Mouse (Mus musculus): ENCODE measurements around the gene Cacng2. TPM values are rescaled to one million over a fixed set of nuclear protein-coding genes. Genes with fewer than 3 reads are reported as not detected.
A peak's percentile ranks its signal among the peaks of the same experiment; 100 is the strongest.

Cacng2 gene
- total RNA-seq (2021) = not detected
- long read RNA-seq, experiment 1 = 0 reads
- long read RNA-seq, experiment 2 = 0 reads

DNA sequence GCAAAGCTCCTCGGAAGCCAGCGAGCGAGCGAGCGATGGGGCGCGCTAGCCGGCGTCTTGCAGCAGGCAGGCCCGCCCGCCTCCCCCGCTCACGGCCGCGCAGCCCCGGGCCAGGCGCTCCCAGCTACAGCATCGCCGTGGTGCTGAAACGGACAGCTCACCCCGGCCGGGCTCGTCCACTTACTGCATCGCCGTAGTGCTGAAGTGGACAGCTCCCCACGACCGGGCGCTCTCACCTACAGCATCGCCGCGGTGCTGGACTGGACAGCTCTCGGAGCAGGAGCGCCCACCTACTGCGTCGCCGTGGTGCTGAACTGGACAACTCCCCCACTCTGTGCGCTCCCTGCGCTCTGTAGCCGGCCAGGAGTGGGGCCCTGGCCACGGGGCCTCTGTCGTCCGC is at the start of gene Cacng2:
Gene Cacng2 (minus strand): TSS at position 325 of the 400 bp plus-strand sequence.
- DNase-seq (ENCODE audit: low spot score) = peak; percentile 91

GRCm38 (mm10) chr15:78169566-78169965 is 49.7 kb upstream of the Cacng2 start:
- DNase-seq (ENCODE audit: low spot score) = no peak

DNA sequence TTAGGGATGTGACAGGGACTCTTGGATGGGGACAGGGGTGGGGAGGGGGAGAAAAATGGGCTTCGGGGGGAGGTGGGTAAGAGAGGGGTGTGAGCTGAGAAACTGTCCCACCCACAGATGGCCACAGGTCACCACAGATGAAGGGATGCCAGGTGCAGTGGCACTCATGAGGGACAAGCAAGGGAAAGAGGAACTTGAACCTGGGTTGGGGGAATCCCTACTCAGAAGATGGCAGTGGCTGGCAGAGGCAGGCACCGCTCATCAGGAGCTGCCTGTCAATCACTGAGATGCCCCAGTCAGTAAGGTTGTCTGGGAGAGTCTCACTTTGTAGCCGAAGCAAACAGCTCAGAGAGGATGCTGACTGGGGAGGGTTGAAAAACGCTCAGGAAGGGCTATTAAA is 45.5 kb upstream of the Cacng2 start:
- no peak for DNase-seq (ENCODE audit: low spot score)

- peak; percentile 25 for DNase-seq (ENCODE audit: low spot score)
Measured at GRCm38 (mm10) chr15:78164466-78164865, 44.6 kb upstream of the Cacng2 start.

DNA sequence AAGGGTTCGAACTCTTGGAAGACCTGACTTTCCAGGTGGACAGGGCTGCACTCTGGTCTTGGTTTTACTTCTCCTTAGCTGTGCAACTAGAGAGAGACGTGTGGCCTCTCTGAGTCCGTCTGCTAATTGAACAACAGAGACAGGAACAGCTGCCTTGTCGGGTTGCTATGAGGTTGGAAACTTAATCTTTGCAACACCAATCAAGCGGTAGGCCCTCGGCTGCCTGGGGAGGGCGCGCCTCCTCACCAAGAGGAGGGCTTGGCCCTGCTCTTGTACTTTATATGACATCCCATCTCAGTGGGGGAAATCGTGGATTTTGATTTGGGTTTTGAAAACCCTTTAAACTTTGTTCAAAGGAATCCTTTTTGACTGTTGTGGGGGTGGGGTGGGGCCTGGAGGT is 42.1 kb upstream of the Cacng2 start:
- DNase-seq (ENCODE audit: low spot score) = no peak

DNA sequence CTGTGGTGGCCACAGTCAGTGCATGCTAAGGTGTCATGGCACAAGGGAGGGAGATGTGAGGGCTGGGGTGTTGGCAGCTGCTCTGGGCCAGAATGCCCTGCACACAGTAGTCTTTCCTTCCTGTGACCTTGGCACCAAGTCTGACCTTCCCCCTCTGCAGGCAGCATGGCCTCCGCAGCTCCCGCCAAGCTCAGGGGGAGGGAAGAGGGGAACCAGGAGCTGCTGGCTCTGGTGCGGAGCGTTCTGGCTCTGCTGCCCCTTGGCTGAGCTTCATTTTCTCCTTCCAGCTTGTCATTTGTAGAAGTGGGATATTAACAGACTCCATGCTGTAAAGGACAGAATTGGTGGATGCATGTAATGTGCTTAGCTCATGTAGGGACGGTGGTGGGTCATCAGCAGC is 38.5 kb upstream of the Cacng2 start:
- DNase-seq (ENCODE audit: low spot score) = no peak

GRCm38 (mm10) chr15:78157824-78158223 is 38.0 kb upstream of the Cacng2 start:
- DNase-seq (ENCODE audit: low spot score) = no peak

GRCm38 (mm10) chr15:78157330-78157729 is 37.5 kb upstream of the Cacng2 start:
- no peak for DNase-seq (ENCODE audit: low spot score)

DNA sequence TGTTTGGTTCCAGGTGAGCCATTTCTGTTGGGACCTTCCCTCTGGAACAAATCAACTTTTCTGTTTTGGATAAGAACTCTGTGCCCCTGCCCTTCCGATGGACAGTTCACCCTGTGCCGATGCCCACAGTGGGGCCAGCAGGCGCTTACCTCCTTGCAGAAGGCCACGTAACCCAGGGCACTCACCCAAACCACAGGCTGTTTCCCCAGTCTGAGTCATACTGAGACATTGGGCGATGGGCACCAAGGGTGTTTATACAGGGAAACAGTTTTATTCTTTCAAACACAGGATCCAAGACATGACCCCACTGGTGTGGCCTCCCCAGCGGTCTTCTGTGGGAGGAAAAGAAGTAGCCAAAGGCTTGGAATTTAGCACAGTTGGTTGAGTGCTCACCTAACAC is 35.6 kb upstream of the Cacng2 start:
- DNase-seq (ENCODE audit: low spot score) = no peak

DNA sequence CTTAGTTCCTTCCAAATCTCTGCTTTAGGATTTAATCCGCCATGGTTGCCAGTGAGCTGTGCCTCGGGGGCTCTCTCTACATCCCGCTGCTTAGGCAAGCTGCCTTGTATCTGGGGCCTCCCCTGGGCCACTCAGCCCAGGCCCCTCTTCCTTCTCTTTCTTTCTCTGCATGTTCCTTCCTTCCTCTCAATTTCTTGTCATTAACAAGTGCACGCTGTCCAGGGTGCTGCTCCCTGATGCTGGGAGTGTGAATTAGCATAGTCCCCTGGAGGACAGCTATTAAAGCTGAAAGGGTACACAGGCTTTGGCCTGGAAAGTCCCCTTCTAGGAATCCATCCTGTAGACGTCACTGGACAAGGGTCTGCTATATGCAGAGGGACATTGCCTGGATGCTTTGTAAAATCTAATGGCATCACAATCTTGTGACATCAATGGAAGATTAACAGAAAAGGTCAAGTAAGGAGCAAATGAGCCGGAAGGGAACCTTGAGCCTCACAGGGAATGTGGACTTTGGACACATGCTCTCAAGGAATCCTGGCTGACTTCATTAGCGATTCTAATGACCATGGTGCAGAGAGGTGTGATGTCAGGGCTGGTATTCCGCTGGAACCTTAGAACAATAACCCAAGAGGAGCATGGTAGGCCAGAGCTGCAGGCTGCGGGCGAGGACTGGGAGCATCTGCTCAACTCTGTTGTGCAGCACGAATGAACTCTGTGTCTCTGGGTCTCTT is 33.4 kb upstream of the Cacng2 start:
- no peak for DNase-seq (ENCODE audit: low spot score)

- no peak for DNase-seq (ENCODE audit: low spot score)
Measured at GRCm38 (mm10) chr15:78148565-78148964, 28.7 kb upstream of the Cacng2 start.

DNA sequence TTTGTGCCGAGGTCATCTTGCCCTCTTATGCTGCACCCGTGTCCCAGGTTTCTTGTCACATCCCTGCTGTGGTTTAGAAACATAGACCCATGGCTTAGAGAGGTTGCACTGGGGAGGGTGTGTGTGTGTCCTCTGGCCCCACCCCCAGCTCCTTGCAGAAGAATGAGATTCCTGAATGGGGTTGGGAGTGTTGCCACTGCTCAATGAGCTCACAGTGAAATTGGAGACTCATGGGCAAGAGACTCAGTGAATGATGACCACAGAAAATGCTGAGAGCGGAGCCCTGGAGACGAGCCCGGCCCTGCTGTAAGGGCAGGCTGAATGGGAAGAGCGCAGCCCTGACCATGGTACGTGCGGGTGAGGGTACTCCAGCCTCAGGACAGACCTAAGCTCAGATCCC is 20.4 kb upstream of the Cacng2 start:
- no peak for DNase-seq (ENCODE audit: low spot score)

- no peak for DNase-seq (ENCODE audit: low spot score)
Measured at GRCm38 (mm10) chr15:78134606-78135005, 14.8 kb upstream of the Cacng2 start.

GRCm38 (mm10) chr15:78133389-78133788 is 13.6 kb upstream of the Cacng2 start:
- DNase-seq (ENCODE audit: low spot score) = no peak

DNA sequence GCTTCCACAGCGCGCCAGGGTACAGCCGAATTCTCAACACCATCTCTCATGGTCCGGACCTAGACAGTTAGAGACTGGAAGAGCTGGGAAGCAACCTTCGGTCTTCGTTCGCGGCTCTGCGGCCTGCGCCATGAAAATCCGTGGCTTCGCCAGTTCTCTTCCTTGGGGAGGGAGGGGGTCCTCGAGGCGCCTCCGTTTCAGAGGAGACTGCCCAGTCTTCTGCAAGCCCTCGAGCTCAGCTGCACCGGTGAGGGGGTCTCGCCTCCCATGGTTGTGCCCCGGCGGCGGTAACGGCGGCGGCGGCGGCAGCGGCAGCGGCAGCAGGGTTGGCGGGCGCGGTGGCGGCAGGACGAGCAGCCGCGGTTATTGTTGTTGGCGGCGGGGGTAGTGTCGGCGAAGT is 580 bp downstream of the Cacng2 start:
- DNase-seq (ENCODE audit: low spot score) = no peak

DNA sequence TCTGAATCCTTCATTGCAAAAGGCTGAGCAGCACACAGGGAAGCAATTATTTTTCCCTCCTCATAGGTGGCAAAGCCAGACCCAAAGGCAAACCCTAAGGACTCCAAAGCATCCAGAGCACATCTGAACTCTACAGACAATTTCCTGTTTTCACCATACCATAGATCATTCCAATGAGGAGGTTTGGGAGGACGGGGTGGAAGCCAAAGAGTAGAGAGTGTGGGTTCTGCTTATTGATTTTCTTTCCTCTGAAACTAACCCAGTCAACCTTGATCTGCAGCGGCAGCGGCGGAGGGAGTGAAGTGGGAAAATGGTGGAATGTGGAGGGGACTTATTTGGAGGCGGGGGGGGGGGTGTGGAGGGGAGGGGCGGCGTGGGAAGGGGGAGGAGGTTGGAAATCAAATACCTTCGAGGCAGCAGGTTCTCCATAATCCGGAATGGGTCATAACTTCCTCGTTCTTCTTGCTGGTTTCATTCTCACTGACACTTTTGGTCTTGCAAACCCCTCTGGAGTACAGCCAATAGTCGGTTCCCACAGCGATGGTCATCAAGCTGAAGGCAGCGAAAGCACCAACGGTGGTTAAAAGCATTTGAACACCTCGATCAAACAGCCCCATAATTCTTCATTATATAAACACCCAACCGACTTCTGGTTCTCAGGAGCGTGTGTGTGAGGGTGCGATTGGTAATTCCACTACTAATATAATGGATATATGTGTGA is 1.4 kb downstream of the Cacng2 start:
- no peak for DNase-seq (ENCODE audit: low spot score)

GRCm38 (mm10) chr15:78117731-78118130 is 2.1 kb downstream of the Cacng2 start:
- DNase-seq (ENCODE audit: low spot score) = no peak

DNA sequence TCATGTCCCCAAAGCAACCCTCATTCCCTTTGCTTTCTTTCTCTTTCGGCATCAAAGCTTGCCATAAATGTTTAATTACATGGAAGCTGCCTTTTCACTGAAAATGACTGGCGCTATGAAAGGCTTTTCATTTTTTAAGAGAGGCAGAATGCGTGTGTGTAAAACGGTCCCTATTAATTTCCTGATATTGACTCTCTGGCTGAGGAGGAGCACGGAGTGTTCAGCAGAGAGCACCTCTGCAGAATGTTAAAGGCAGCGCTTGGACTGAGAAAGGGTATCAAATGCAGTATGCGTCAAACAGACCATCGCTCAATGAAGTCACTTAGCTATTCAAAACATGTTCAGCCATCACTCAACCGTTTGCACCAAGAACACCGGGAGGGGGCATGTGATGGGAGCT is 2.9 kb downstream of the Cacng2 start:
- no peak for DNase-seq (ENCODE audit: low spot score)

GRCm38 (mm10) chr15:78116244-78116643 is 3.6 kb downstream of the Cacng2 start:
- no peak for DNase-seq (ENCODE audit: low spot score)

DNA sequence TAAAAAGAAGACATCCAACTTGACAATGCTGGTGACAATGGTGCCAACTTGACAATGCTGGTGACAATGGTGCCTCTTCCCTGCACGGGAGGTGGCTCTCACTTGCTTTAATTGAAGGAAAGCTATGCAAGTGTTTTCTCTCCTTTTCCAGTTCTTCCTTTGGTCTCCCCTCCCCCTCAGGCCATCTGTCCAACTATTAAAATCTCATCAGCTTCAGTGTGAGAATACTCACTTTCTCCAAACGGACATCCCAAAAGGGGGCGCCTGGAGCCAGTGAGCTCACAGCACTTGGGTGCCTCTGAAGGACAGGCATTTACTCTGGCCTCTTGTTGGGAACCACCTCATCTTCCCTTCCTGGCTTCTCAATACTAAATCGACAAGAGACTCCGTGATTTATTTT is 20.3 kb downstream of the Cacng2 start:
- no peak for DNase-seq (ENCODE audit: low spot score)

GRCm38 (mm10) chr15:78096004-78096403 is 23.8 kb downstream of the Cacng2 start:
- DNase-seq (ENCODE audit: low spot score) = no peak

DNA sequence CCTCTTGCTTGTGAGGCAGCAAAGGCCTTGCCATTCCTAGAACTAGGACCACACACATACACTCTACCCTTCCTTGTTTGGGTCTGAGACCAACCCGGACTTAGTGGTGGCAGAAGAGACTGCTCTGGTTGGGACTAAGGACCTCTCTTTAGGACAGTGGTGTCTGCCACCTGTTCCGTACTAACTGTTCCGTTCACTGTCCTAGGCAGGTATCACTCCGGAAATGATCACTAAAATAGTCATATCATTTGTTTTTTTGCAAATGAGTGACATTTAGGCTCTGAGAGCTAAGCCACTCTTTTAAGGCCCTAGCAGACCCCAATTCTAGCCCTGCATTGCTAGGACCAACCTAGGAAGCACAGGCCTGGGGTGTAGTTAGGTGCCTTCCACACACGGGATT is 26.2 kb downstream of the Cacng2 start:
- no peak for DNase-seq (ENCODE audit: low spot score)
